In genomic region chr3:51232205-51232910, GRCm38 (mm10) we compare ENCODE assay signal across 17 mouse cellular contexts. TPM values are rescaled to one million over a fixed set of nuclear protein-coding genes. Genes with fewer than 3 reads are reported as not detected.
DNase-seq lines count a peak whose midpoint lies in the region; ATAC-seq and TF ChIP-seq lines count a peak whose summit lies in the region.
"Had no signal": no experiment of that assay in that cellular context is flagged by ENCODE, and none has a peak within 500 bp of the region (broad histone marks: within the 10 kb centered on the region; RNA-seq: fewer than 3 reads in every experiment).

No protein-coding gene starts in this region.

- ATAC-seq in heart, embryonic 13.5 days (ENCODE audit: extremely low read depth, insufficient number of reproducible peaks, low FRiP score, low TSS enrichment), result no peak
- ATAC-seq in lung, postnatal 0 days, result no peak
- ATAC-seq in liver, embryonic 13.5 days (ENCODE audit: low read depth), result no peak
- ATAC-seq in neural tube, embryonic 15.5 days (ENCODE audit: low FRiP score), result no peak
- ATAC-seq: forebrain, postnatal 0 days had no signal

- TF ChIP-seq EP300 in lung, postnatal 0 days (IDR thresholded peaks at IDR 0.05), result no peak

- H3K9me3 ChIP-seq in heart, embryonic 13.5 days, result no peaks in the 10 kb centered on the region
- H3K9me3 ChIP-seq in lung, postnatal 0 days (ENCODE audit: low read length), result no peaks in the 10 kb centered on the region
- no peaks in the 10 kb centered on the region for H3K9me3 ChIP-seq in liver, embryonic 13.5 days (replicated peaks)
- no peaks in the 10 kb centered on the region for H3K9me3 ChIP-seq in neural tube, embryonic 15.5 days (replicated peaks)
- H3K9me3 ChIP-seq: hindbrain, embryonic 10.5 days; limb, embryonic 10.5 days; midbrain, embryonic 12.5 days had no signal

- no peak for DNase-seq in heart, postnatal 4 days
- no peak for DNase-seq in lung, postnatal 0 days (ENCODE audit: low spot score)
- DNase-seq in lung, postnatal 14 days, result no peak
- DNase-seq in liver, embryonic 13.5 days, result no peak
- no peak for DNase-seq in adrenal gland, postnatal 25 days
- DNase-seq: adrenal gland, postnatal 36 days; cerebellum, postnatal 36 days; forebrain, postnatal 0 days; kidney, adult 9 months; lung, embryonic 14.5 days; right cerebral cortex, postnatal 25 days; thymus, postnatal 14 days had no signal

- H3K4me1 ChIP-seq in heart, embryonic 13.5 days, result peaks cover 66% of the 10 kb centered on the region
- peaks cover 4% of the 10 kb centered on the region; the same call in 1 of the 2 replicates for H3K4me1 ChIP-seq in lung, postnatal 0 days (ENCODE audit: insufficient read depth, low read depth, low read length)
- peaks cover 93% of the 10 kb centered on the region for H3K4me1 ChIP-seq in liver, embryonic 13.5 days (replicated peaks)
- H3K4me1 ChIP-seq in neural tube, embryonic 15.5 days, result peaks cover 30% of the 10 kb centered on the region

- H3K4me2 ChIP-seq in heart, embryonic 13.5 days, result no peak overlapping the region
- H3K4me2 ChIP-seq in lung, postnatal 0 days (replicated peaks; ENCODE audit: low read depth, low read length), result no peak overlapping the region
- H3K4me2 ChIP-seq in liver, embryonic 13.5 days, result peak overlapping the region; percentile 92
- H3K4me2 ChIP-seq in neural tube, embryonic 15.5 days, result no peak overlapping the region
- H3K4me2 ChIP-seq: lung, embryonic 14.5 days; midbrain, embryonic 12.5 days had no signal

- H3K27me3 ChIP-seq in heart, embryonic 13.5 days (replicated peaks), result no peaks in the 10 kb centered on the region
- H3K27me3 ChIP-seq in lung, postnatal 0 days (replicated peaks; ENCODE audit: insufficient read depth, low read length), result no peaks in the 10 kb centered on the region
- H3K27me3 ChIP-seq in liver, embryonic 13.5 days, result no peaks in the 10 kb centered on the region
- no peaks in the 10 kb centered on the region for H3K27me3 ChIP-seq in neural tube, embryonic 15.5 days (replicated peaks)
- H3K27me3 ChIP-seq: midbrain, embryonic 12.5 days had no signal

- H3K36me3 ChIP-seq in heart, embryonic 13.5 days, result no peaks in the 10 kb centered on the region
- H3K36me3 ChIP-seq in lung, postnatal 0 days (ENCODE audit: insufficient read depth, low read length), result no peaks in the 10 kb centered on the region
- peaks cover 30% of the 10 kb centered on the region for H3K36me3 ChIP-seq in liver, embryonic 13.5 days
- no peaks in the 10 kb centered on the region for H3K36me3 ChIP-seq in neural tube, embryonic 15.5 days
- H3K36me3 ChIP-seq: hindbrain, embryonic 10.5 days; midbrain, embryonic 12.5 days had no signal

- peak overlapping the region; percentile 96 for H3K27ac ChIP-seq in heart, embryonic 13.5 days (replicated peaks)
- H3K27ac ChIP-seq in lung, postnatal 0 days (ENCODE audit: low read length), result peak overlapping the region; percentile 88
- H3K27ac ChIP-seq in liver, embryonic 13.5 days, result peak overlapping the region; percentile 97
- no peak overlapping the region for H3K27ac ChIP-seq in neural tube, embryonic 15.5 days (replicated peaks)
- H3K27ac ChIP-seq: hindbrain, embryonic 10.5 days; limb, embryonic 10.5 days; midbrain, embryonic 12.5 days had no signal

- H3K4me3 ChIP-seq in heart, embryonic 13.5 days, result no peak overlapping the region
- no peak overlapping the region for H3K4me3 ChIP-seq in lung, postnatal 0 days (ENCODE audit: low read depth, low read length)
- H3K4me3 ChIP-seq in liver, embryonic 13.5 days (replicated peaks), result no peak overlapping the region
- no peak overlapping the region for H3K4me3 ChIP-seq in neural tube, embryonic 15.5 days (replicated peaks)
- H3K4me3 ChIP-seq: hindbrain, embryonic 10.5 days; limb, embryonic 10.5 days; midbrain, embryonic 12.5 days had no signal

- no peak overlapping the region; the same call in 1 of the 2 replicates for H3K9ac ChIP-seq in heart, embryonic 13.5 days
- H3K9ac ChIP-seq in lung, postnatal 0 days (replicated peaks; ENCODE audit: low read depth), result no peak overlapping the region
- H3K9ac ChIP-seq in liver, embryonic 13.5 days, result peak overlapping the region; percentile 75
- no peak overlapping the region for H3K9ac ChIP-seq in neural tube, embryonic 15.5 days (replicated peaks)
- H3K9ac ChIP-seq: forebrain, postnatal 0 days; lung, embryonic 14.5 days; midbrain, embryonic 12.5 days had no signal

- TF ChIP-seq CTCF in lung, postnatal 0 days (IDR thresholded peaks at IDR 0.05), result no peak

- 81% methylated on average over 3 of the region's 3 CpGs for WGBS in heart, embryonic 13.5 days
- WGBS in lung, postnatal 0 days, result 66% methylated on average over 3 of the region's 3 CpGs
- WGBS in liver, embryonic 13.5 days (ENCODE audit: insufficient replicate concordance), result 70% methylated on average over 3 of the region's 3 CpGs
- WGBS in neural tube, embryonic 15.5 days, result 89% methylated on average over 3 of the region's 3 CpGs

RNA-seq across cellular contexts. Expression of gene Noct, which starts 8.1 kb away (rescaled TPM):
- polyA plus RNA-seq in heart, embryonic 13.5 days (2015; fragmentation: Nextera tagmentation; extraction: Ambion mirVana), result 8.5 and 8.6 TPM in 2 replicates
- 10 to 100 TPM; 27.8 to 31.0 TPM for total RNA-seq in heart, postnatal 4 days (2021)
- polyA plus RNA-seq in lung, postnatal 0 days (2015; fragmentation: Nextera tagmentation; extraction: Ambion mirVana), result 4.1 and 4.2 TPM in 2 replicates
- 20.5 and 23.1 TPM in 2 replicates for polyA plus RNA-seq in liver, embryonic 13.5 days (2015; fragmentation: Nextera tagmentation; extraction: Ambion mirVana)
- polyA plus RNA-seq in neural tube, embryonic 15.5 days (2015; fragmentation: Nextera tagmentation; extraction: Ambion mirVana), result 32.0 and 35.6 TPM in 2 replicates
- 10.7 and 27.8 TPM in 2 replicates for total RNA-seq in adrenal gland, postnatal 25 days (2021)
